Mouse (Mus musculus): ENCODE measurements around the gene Aff1. TPM values are rescaled to one million over a fixed set of nuclear protein-coding genes. Genes with fewer than 3 reads are reported as not detected.
A peak's percentile ranks its signal among the peaks of the same experiment; 100 is the strongest.

Aff1 gene
- 10 to 100 TPM; 33.8 to 47.9 (median 40.8) TPM for total RNA-seq (2022)

DNA sequence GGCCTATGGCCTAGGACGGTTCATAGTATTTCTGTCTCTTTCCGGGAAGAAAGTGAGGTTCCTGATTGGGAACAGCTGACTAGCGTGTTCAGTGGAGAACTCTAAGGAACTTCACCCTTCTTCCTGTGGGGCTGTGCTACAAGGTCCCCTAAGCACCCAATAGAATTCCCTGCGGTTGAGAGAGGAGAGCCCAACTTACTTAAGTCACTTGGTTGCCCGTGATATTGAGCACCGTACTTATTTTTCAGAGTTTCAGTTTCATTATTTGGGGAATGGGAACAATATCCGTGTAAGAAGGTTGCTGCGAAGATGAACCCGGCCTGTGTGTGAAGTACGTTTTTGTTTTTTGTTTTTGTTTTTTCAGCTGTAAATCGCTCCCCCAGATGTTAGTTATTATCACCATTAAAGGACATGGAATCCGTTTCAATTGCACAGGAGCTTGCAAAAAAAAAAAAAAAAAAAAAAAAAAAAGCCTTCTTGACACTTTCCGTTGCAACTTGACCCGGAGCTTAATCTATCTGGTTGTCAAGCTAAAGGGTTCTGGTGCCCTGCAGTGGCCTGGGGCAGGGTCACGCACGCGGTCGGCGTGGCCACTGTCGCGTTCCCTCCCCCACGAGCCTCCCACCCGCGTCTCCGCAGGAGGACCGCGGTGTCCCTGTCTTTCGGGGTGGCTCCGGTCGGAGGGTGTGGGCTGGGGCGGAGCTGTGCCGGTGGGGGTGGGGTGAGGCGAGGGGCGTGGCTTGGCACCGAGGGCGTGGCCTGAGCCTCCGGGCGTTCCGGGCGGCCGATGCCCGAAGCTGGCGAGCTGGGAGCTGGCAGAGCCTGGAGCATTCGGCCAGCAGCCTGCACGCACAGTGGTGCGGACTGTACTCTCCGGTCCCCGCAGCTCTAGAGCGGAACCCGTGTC is at the start of gene Aff1:
Gene Aff1, plus strand, starts transcription at position 751 of the 907 bp plus-strand sequence.
- DNase-seq (ENCODE audit: low spot score in 2 of 2) = peak; percentile 88

DNA sequence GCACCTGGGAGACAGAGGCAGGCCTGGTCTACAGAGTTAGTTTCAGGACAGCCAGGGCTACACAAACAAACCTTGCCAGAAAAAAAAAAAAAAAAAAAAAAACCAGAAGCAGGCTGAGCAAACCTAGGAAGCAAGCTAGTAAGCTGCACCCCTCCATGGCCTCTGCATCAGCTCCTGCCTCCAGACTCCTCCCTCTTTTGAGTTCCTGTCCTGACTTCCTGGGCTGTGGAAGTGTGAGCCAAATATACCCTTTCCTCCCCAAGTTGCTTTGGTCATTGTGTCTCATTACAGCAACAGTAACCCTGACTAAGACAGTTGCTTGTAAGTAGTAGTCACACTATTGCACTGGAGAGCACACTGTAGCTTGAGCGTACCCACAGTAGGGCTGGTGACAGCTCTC is 48.0 kb upstream of the Aff1 start:
- no peak for DNase-seq (ENCODE audit: low spot score in 2 of 2)

DNA sequence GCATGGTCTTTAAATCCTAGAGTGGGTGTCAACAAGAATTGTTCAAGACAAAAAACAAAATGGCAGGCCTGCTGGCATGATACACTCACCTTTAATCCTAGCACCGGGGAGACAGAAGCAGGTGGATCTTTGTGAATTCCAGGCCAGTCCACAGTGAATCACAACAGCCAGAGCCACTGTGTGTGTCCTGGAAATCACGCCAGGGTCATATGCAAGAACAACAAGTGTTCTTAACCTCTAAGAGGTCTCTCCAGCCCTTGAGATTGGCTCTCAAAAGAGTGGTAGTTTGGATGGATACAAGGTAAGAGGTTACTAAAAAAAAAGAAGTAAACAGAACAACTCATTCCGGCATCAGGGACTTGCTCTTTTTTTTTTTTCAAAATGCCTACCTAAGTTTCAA is 44.9 kb upstream of the Aff1 start:
- no peak for DNase-seq (ENCODE audit: low spot score in 2 of 2)

DNA sequence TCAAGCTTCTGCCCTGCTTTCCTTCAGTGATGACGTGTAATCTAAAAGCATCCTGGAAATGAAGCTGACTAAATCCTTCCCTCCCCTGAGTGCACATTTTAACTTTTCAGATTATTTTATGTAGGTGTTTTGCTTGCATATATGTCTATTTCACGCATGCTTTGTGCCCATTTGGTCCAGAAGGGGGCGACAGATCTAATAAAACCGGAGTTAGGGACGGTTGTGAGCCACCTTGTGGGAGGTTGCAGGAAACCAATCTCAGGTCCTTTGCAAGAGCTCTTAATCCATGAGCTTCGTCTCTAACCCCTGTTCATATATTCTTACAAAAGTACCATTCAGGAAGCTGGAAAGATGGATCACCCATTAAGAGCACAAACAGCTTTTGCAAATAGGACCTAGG is 37.9 kb upstream of the Aff1 start:
- DNase-seq (ENCODE audit: low spot score in 2 of 2) = no peak

DNA sequence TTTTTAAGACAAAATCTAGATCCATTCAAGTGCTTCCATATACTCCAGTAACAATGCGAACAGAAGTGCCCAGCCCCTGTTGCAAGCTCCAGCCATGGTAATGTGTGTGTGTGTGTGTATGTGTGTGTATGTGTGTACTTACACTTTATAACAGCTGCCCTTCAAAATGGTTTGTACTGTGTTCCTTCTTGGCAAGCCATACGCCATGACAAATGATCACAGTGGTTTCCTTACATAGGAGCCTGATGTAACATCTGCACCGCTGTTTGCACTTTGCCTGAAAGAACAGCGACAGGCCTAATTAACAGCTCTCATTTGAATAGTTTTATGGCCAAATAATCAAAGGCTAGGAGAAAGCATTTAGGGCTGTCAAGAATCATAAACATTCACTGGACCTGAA is 37.4 kb upstream of the Aff1 start:
- no peak for DNase-seq (ENCODE audit: low spot score in 2 of 2)

DNA sequence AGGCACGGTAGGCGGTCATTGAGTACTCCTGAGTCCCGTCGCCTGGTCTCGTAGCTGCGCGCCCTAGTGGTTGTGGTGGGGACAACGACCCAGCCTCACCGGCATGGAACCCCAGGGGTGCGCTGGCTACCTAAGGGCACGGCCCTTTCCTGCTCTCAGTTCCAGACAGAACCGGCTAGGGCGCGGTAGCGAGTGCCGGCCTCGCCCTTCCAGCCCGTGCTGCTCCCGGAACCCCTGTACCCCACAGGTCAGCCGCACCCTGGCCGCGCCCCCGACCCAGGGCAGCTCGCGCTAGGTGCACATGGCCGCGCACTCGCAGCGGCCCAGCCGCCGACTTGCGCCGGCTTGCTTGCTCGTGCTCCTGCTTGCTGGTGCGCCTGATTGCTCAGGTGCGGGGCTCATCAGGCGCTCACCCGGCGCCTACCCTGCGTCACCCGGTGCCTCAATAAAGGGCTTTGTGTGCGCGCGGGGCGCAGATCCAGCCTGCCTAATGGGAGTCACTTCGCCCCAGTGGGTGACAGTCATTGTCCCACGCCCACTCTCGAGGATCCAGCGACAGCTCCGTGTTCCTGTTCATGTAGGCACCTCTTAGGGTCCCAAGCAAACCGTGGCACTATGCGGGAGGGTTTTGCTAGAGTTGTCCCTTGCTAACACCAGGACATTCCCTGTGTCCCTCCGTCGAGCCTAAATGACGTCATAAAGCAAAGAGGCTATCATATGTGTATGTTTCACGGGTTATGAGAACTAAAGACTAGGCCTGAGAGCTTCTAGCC is 36.6 kb upstream of the Aff1 start, which contains the start of gene 1700016H13Rik:
Gene 1700016H13Rik, minus strand, starts transcription at position 665 of the 773 bp plus-strand sequence.
- peak; percentile 39 to 49 for DNase-seq (ENCODE audit: low spot score in 2 of 2)

DNA sequence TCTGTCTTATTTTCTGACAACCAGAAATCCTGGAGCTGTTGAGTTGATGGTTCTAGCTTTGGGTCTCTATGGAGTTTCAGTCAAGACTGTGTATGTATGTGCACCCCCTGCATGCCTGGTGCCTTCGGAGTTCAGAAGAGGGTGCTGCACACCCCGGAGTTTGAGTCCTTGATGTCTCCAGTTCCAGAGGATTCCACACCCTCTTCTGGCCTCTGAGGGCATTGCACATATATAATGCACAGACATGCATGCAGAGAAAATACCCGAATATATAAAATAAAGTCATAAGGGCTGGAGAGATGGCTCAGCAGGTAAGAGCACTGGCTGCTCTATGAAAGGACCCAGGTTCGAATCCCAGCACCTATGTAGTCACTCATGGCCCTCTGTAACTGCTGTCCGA is 33.3 kb upstream of the Aff1 start:
- DNase-seq (ENCODE audit: low spot score in 2 of 2) = no peak

DNA sequence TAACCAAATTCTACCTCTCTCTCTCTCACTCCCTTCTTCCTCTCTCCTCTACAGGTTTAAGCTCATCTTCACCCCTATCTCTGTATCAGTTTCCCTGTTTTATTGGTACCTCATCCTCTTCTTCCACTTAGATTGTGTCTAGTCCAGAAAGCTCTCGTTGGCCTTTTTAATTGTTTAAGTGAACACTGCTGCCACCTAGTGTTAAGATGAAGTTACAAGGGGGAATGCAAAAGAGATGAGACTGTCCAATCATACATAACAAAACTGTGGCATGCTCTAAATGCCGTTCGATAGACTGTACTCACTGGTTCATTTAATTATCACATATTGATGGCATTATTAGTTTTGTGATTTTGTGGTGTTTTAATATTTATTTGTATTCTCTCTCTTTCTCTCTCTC is 32.6 kb upstream of the Aff1 start:
- DNase-seq (ENCODE audit: low spot score in 2 of 2) = no peak

GRCm38 (mm10) chr5:103664932-103665331 is 27.2 kb upstream of the Aff1 start:
- no peak for DNase-seq (ENCODE audit: low spot score in 2 of 2)

- DNase-seq (ENCODE audit: low spot score in 2 of 2) = no peak
These were observed 26.3 kb upstream of the Aff1 start for GRCm38 (mm10) chr5:103665876-103666275.

GRCm38 (mm10) chr5:103671858-103672257 is 20.3 kb upstream of the Aff1 start:
- no peak for DNase-seq (ENCODE audit: low spot score in 2 of 2)

GRCm38 (mm10) chr5:103673611-103674010 is 18.6 kb upstream of the Aff1 start:
- DNase-seq (ENCODE audit: low spot score in 2 of 2) = no peak

DNA sequence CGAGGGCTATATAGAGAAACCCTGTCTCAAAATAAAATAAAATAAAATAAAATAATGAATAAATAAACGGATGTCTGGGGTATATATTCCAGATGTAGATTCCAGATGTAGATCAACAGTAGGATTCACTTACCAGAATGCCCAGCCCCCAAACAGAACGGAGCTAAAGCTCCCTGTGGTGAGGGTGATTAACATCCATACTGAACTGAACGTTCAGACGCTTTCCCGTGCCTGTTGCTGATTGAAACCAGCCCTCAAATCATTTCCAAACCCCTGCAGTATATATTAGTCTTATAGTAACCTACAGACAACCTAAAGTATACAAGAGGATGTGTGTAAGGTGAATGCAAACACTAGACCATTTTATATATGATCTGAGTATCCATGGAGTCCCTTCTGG is 17.7 kb upstream of the Aff1 start:
- DNase-seq (ENCODE audit: low spot score in 2 of 2) = no peak

DNA sequence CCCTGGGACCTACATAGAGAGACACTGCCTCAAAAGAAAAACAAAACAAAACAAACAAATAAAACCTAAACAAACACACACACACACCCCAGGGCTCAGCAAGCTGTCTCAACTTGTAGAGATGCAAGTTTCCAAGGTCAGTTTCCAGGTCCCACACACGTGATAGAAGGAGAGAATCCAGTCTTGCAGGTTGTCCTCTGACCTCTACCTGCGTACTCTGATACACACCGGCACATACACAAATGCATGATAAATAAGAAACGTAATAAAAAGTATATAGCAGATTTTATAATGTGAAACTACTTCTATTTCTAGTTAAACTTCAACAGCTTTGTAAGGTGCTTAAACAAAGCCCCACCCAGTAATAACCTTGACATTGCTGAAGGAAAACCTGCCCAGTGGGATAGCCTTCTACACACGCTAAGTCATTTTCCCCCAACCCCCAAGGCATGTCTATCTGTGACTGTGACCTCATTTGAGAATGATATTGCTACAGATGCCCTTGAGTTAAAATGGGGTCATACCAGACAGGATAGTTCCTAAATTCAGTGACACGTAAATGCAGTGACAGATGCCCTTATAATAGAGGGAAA is 15.8 kb upstream of the Aff1 start:
- no peak for DNase-seq (ENCODE audit: low spot score in 2 of 2)

DNA sequence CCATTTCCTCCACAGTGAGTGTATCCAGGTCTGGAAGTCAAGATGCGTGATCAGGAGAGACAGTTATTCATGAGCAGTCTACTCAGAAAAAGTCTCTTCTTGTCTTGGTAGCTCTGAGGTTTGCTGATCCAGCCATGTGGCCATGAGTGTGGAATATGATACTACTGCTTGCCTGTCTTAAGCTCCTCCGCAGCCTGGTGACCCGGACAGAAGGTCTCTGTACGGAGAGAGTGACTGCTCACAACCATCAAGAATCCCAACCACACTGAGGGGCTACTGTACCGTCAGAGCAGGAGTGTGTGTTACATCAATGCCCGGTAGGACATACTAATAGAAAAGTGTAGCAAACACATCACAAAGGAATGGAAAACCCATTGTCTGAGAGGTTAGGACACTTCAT is 14.3 kb upstream of the Aff1 start:
- DNase-seq (ENCODE audit: low spot score in 2 of 2) = no peak

- DNase-seq (ENCODE audit: low spot score in 2 of 2) = no peak
These were observed 13.2 kb upstream of the Aff1 start for GRCm38 (mm10) chr5:103678974-103679373.

DNA sequence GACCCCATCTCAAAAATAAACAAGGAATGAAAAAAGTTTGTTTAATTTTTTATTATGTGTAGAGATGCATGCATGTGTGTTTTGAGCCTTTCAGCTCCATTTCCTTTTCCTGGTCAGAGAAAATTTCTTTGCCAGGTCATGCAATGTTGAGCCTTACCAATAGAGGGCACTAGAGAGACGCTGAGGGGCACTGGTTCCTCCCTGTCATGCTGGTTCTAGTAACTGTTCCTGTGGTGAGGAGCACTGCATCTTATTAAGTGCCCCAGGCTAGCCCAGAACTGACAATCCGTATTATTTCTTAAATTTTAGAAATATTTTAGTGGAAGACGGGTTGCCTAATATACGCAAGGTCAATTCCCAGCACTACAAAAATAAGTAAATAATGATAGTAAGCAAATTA is 11.8 kb upstream of the Aff1 start:
- DNase-seq (ENCODE audit: low spot score in 2 of 2) = peak; percentile 62 to 65

DNA sequence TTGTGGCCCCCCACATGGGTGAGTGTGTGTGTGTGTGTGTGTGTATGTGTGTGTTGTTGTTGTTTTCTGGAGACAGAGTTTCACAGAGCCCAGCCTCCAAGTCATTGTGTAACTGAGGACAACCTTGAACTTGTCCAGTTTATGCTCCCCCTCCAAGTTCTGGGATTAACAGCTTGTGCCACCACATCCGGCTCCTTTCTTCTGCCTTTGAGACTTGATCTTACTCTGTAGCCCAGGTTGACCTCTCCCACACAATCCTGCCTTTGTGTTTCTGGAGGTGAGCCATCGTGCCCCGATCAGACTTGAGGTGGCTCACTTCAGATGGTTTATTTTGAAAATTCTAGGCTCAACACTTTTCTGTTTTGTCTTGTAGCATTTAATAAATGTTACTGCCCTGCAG is 10.3 kb upstream of the Aff1 start:
- DNase-seq (ENCODE audit: low spot score in 2 of 2) = no peak

GRCm38 (mm10) chr5:103689645-103690044 is 2.5 kb upstream of the Aff1 start:
- no peak for DNase-seq (ENCODE audit: low spot score in 2 of 2)

DNA sequence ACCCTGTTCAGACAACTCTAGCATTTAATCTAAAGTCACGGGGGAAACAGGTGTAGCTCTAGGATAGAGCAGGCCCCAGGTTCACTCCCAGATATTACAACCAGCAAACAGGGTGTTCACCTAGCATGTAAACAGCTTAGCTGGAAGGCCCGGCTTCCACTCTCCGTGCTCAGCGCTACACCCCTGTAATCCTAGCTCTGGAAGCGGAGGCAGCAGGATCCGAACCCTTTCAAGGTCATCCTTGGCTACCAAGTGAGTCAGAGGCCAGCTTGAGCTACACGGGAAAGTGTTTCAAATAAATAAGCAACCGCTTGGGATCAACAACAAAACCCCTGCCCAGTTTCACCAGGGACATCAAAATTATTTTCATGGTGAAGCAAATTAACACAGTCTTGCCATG is 2.0 kb upstream of the Aff1 start:
- DNase-seq (ENCODE audit: low spot score in 2 of 2) = no peak

DNA sequence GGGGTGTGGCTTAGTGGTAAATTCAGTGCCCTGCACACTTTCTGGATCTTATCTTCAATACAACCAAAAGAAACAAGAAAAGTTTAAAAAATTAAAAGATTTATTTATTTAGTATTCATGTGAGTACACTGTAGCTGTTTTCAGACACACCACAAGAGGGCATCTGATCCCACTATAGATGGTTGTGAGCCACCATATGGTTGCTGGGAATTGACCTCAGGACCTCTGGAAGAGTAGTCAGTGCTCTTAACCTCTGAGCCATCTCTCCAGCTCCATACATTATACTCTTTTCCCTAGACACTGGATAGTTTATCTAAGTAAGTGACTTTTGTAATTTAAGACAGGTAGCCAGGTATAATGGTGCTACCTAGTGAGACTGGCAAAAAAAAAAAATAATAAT is 1.0 kb upstream of the Aff1 start:
- DNase-seq (ENCODE audit: low spot score in 2 of 2) = no peak

DNA sequence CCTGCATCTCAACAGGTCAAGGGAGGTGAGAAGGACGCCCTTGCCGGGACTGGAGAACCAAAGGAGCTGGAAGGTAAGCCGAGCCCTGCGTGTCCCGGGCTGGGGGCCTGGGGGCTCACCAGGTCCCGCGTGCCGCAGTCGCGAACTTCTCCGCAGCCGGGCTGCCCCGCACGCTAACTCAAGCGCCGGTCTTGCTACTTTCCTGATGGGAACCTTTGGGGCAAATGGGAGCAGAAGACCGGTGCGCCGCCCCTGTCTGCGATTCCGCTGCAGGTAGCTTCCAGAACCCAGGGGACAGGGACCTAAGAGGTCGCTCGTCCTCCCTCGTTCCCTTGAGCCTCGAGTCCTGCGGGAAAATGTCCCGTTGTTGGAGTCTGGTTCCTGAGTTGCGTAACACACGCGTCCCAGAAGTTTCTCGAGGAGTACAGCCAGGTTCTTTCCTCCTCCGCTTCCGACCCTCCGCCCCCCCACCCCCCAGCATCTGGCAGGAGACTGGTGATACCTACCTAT is 412 bp downstream of the Aff1 start:
- peak; percentile 43 to 46 for DNase-seq (ENCODE audit: low spot score in 2 of 2)
